Mouse (Mus musculus): ENCODE data around the gene C1ql4. TPM values are rescaled to one million over a fixed set of nuclear protein-coding genes. Genes with fewer than 3 reads are reported as not detected.
"Not testable (repeated sequence)": the region's sequence is repeated elsewhere in the genome, so short reads cannot be mapped to it uniquely, and the experiment has no call there.

Gene C1ql4
- polyA plus RNA-seq, 1 experiment from 2014 or later = not detected

- no peak for ATAC-seq (ENCODE audit: borderline replicate concordance, extremely low read depth, low FRiP score, low TSS enrichment)
- Histone ChIP-seq H3K36me3 (no peaks in the 10 kb centered on the region), H3K27me3 (peaks cover 79% of the 10 kb centered on the region), H3K9ac (no peak overlapping the region), H3K4me1 (peaks cover 24% of the 10 kb centered on the region), H3K27ac (no peak overlapping the region), H3K9me3 (no peaks in the 10 kb centered on the region), H3K4me3 (peak overlapping the region; percentile 35; the same call in 1 of the 2 replicates), H3K4me2 (peak overlapping the region; percentile 75; the same call in 1 of the 2 replicates)
- WGBS = 6% methylated on average over 14 of the region's 14 CpGs
These were observed 31.3 kb downstream of the C1ql4 start for GRCm38 (mm10) chr15:99056332-99056731.

GRCm38 (mm10) chr15:99055511-99055961 lies 32.1 kb downstream of the C1ql4 start:
- Histone ChIP-seq H3K9ac (0 out of 2 replicates have a peak overlapping the region, but pooled peaks have one; percentile 11), H3K36me3 (no peaks in the 10 kb centered on the region), H3K4me3 (peak overlapping the region; percentile 35), H3K4me1 (peaks cover 24% of the 10 kb centered on the region), H3K27me3 (peaks cover 81% of the 10 kb centered on the region), H3K27ac (no peak overlapping the region), H3K9me3 (no peaks in the 10 kb centered on the region), H3K4me2 (peak overlapping the region; percentile 75)
- ATAC-seq (ENCODE audit: borderline replicate concordance, extremely low read depth, low FRiP score, low TSS enrichment) = no peak
- WGBS = under 1% methylated on average over 37 of the region's 37 CpGs

- H3K9ac ChIP-seq = 0 out of 2 replicates have a peak within 1 kb of the TSS, but pooled peaks have one; percentile 11
- peak within 1 kb of the TSS; percentile 75 for H3K4me2 ChIP-seq
- peak within 1 kb of the TSS; percentile 35 for H3K4me3 ChIP-seq
- no peak within 1 kb of the TSS for H3K27ac ChIP-seq
- H3K9me3 ChIP-seq = no peaks in the 10 kb centered on the region
- no peak for ATAC-seq (ENCODE audit: borderline replicate concordance, extremely low read depth, low FRiP score, low TSS enrichment)
- H3K4me1 ChIP-seq = peaks cover 24% of the 10 kb centered on the region
- WGBS = 2% methylated on average over 30 of the region's 30 CpGs
- peaks cover 81% of the 10 kb centered on the region for H3K27me3 ChIP-seq
- no peaks in the 10 kb centered on the region for H3K36me3 ChIP-seq
These were observed 32.6 kb downstream of the C1ql4 start, which contains the start of gene Prph for GRCm38 (mm10) chr15:99055040-99055439. Gene Prph, plus strand, starts transcription at chr15:99055174.

- H3K36me3 ChIP-seq = no peaks in the 10 kb centered on the region
- H3K4me3 ChIP-seq = no peak overlapping the region
- peaks cover 69% of the 10 kb centered on the region for H3K27me3 ChIP-seq
- no peak overlapping the region for H3K27ac ChIP-seq
- 12% methylated on average over 9 of the region's 9 CpGs for WGBS
- H3K4me2 ChIP-seq = no peak overlapping the region
- no peaks in the 10 kb centered on the region for H3K9me3 ChIP-seq
- H3K4me1 ChIP-seq = peaks cover 26% of the 10 kb centered on the region
- no peak for ATAC-seq (ENCODE audit: borderline replicate concordance, extremely low read depth, low FRiP score, low TSS enrichment)
- no peak overlapping the region for H3K9ac ChIP-seq
These were observed 34.2 kb downstream of the C1ql4 start for GRCm38 (mm10) chr15:99053373-99053772.

GRCm38 (mm10) chr15:99049473-99050253 lies 38.0 kb downstream of the C1ql4 start:
- Histone ChIP-seq H3K27me3 (peaks cover 32% of the 10 kb centered on the region), H3K9ac (no peak overlapping the region), H3K4me3 (no peak overlapping the region), H3K4me1 (peaks cover 7% of the 10 kb centered on the region; the same call in 1 of the 2 replicates), H3K4me2 (no peak overlapping the region), H3K27ac (no peak overlapping the region), H3K9me3 (no peaks in the 10 kb centered on the region), H3K36me3 (no peaks in the 10 kb centered on the region)
- ATAC-seq (ENCODE audit: borderline replicate concordance, extremely low read depth, low FRiP score, low TSS enrichment) = no peak
- 26% methylated on average over 13 of the region's 13 CpGs for WGBS

GRCm38 (mm10) chr15:99045734-99046133 lies 41.9 kb downstream of the C1ql4 start:
- not testable (repeated sequence) for ATAC-seq (ENCODE audit: borderline replicate concordance, extremely low read depth, low FRiP score, low TSS enrichment)

GRCm38 (mm10) chr15:99044854-99045253 lies 42.8 kb downstream of the C1ql4 start:
- no peak for ATAC-seq (ENCODE audit: borderline replicate concordance, extremely low read depth, low FRiP score, low TSS enrichment)
- Histone ChIP-seq H3K36me3 (no peaks in the 10 kb centered on the region), H3K4me2 (no peak overlapping the region), H3K4me3 (no peak overlapping the region), H3K27ac (no peak overlapping the region), H3K9me3 (no peaks in the 10 kb centered on the region), H3K4me1 (peaks cover 2% of the 10 kb centered on the region), H3K9ac (no peak overlapping the region), H3K27me3 (peaks cover 4% of the 10 kb centered on the region; the same call in 1 of the 2 replicates)
- WGBS = 46% methylated on average over 3 of the region's 3 CpGs

More at GRCm38 (mm10) chr15:99045734-99046133, 41.9 kb downstream of the C1ql4 start:
- not testable (repeated sequence) for H3K4me3 ChIP-seq, H3K36me3 ChIP-seq, H3K9me3 ChIP-seq, H3K27me3 ChIP-seq, H3K4me2 ChIP-seq, H3K4me1 ChIP-seq, H3K9ac ChIP-seq, H3K27ac ChIP-seq
- 73% methylated on average over 6 of the region's 6 CpGs for WGBS

GRCm38 (mm10) chr15:99042334-99042733 lies 45.3 kb downstream of the C1ql4 start:
- no peak overlapping the region for H3K9ac ChIP-seq
- peaks cover 5% of the 10 kb centered on the region for H3K36me3 ChIP-seq
- H3K9me3 ChIP-seq = no peaks in the 10 kb centered on the region
- 72% methylated on average over 5 of the region's 5 CpGs for WGBS
- ATAC-seq (ENCODE audit: borderline replicate concordance, extremely low read depth, low FRiP score, low TSS enrichment) = no peak
- H3K4me1 ChIP-seq = no peaks in the 10 kb centered on the region; the same call in 1 of the 2 replicates
- H3K27ac ChIP-seq = no peak overlapping the region
- no peak overlapping the region for H3K4me2 ChIP-seq
- no peak overlapping the region for H3K4me3 ChIP-seq
- H3K27me3 ChIP-seq = no peaks in the 10 kb centered on the region

GRCm38 (mm10) chr15:99040920-99041856 lies 46.4 kb downstream of the C1ql4 start:
- Histone ChIP-seq H3K36me3 (peaks cover 11% of the 10 kb centered on the region), H3K27ac (no peak overlapping the region), H3K9ac (no peak overlapping the region)

GRCm38 (mm10) chr15:99039996-99040919 lies 47.4 kb downstream of the C1ql4 start:
- H3K4me3 ChIP-seq = no peak overlapping the region
- peaks cover 20% of the 10 kb centered on the region for H3K36me3 ChIP-seq
- H3K9me3 ChIP-seq = no peaks in the 10 kb centered on the region
- H3K4me1 ChIP-seq = no peaks in the 10 kb centered on the region; the same call in 1 of the 2 replicates
- 51% methylated on average over 26 of the region's 26 CpGs for WGBS
- no peaks in the 10 kb centered on the region for H3K27me3 ChIP-seq
- H3K9ac ChIP-seq = no peak overlapping the region
- ATAC-seq (ENCODE audit: borderline replicate concordance, extremely low read depth, low FRiP score, low TSS enrichment) = no peak; the same call in 1 of the 2 replicates
- no peak overlapping the region for H3K27ac ChIP-seq
- H3K4me2 ChIP-seq = 0 out of 2 replicates have a peak overlapping the region, but pooled peaks have one; percentile 17

More at GRCm38 (mm10) chr15:99040920-99041856, 46.4 kb downstream of the C1ql4 start:
- Histone ChIP-seq H3K27me3 (no peaks in the 10 kb centered on the region), H3K4me1 (no peaks in the 10 kb centered on the region; the same call in 1 of the 2 replicates), H3K4me3 (no peak overlapping the region), H3K9me3 (no peaks in the 10 kb centered on the region), H3K4me2 (no peak overlapping the region)
- ATAC-seq (ENCODE audit: borderline replicate concordance, extremely low read depth, low FRiP score, low TSS enrichment) = no peak
- 48% methylated on average over 21 of the region's 21 CpGs for WGBS
